Mouse (Mus musculus) spleen, adult 12 weeks (tissue): ENCODE results near the gene Hspg2.

Experiments
- DNase-seq: peaks from one replicate; pipeline ENCODE4 v3.0.0; 2022; ENCODE audit warnings: low spot score

The Hspg2 gene

DNA sequence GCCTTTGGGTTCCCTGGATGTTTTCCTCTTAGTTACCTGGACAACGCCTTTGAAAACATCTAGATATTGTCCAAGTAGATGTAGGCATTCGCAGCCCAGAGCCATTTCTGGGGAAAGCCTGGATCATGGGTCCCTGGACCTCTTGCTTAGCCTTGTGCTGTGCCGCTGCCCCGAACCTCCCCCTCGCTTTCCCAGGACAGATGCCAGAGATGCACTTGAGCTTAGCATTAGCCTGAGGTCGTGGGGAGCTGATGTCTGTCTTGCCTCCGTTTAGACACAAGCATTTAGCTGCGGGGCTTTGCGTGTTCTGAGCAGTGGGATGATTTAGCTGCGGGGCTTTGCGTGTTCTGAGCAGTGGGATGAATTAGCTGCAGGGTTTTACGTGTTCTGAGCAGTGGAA lies 31.6 kb downstream of the Hspg2 start:
- no peak for DNase-seq

DNA sequence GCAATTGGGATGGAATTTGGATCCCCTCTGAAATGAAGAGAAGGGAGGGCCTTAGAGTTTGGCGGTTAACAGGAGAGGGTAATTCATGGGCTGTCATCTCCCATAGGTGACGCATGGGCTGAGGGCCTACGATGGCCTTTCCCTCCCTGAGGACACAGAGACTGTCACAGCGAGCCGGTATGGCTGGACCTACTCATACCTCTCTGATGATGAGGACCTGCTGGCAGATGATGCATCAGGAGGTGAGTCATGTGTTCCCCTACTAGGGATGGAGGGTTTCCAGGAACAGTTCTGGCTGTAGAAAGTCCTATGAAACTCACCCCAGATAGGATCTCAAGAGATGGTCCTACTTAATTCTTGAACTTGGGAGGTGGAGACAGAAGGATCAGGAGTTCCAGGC lies 32.4 kb downstream of the Hspg2 start:
- no peak for DNase-seq

GRCm38 (mm10) chr4:137502183-137502582 lies 33.6 kb downstream of the Hspg2 start:
- no peak for DNase-seq

DNA sequence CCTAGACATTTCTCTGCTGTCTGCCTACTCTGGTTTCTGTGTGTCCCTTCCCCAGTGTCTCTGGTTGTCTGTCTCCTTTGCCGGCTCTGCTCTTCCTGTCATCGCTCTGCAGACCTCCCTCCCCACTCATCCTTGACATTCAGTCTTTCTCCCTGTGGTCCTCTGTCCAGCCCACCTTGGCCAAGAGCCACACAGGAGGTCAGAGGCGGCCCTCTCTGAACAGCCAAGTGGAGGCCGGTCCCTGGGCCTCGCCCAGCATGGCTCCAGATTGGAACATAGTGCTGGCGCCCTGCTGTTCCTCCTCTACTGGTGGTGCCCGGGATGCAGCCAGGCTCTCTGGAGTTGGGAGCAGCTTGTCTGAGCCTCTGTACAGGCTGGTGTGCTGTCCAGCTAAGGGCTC lies 34.2 kb downstream of the Hspg2 start:
- no peak for DNase-seq

DNA sequence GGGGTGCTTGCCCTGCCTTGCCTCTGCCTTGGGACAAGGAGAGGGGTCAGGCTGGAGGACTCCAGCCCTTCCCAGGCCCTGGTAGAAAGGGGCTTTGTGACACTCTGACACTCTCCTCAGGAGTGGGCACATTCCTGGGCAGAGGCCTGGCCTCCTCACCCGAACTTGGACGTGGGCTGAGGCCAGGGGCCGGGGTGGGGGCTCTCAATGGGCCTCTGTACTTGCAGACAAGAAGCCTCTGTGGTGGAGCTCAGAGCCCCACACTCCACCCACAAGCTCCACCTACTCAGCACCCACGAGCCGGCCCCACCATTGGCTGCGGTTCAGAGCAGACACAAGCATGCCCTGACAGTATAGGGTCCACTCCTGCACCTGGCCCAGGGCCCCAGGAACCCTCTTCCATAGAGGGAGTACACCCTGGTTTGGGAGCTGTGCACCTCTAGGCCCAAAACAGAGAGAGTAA lies 35.0 kb downstream of the Hspg2 start:
- no peak for DNase-seq

- no peak for DNase-seq
These were observed 38.1 kb downstream of the Hspg2 start for GRCm38 (mm10) chr4:137506629-137507028.

DNA sequence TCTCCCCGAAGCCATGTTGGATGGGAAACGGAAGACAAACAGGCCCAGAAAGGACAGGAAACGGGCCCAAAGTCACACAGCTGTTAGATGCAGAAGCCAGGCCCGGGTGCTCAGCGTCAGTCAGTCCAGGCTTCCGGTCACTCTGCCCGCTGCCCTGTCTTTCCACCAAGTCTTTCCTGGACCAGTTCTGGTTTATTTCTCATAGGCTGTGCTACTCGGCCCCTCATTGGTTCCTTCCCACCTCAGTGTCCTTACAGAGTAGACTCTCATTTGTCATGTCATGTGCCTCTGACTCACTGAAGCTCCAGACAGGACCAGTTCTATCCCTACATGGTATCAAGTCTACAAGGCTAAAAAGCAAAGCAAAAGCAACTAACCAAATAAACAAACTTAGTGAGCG lies 41.0 kb downstream of the Hspg2 start:
- DNase-seq, result no peak

DNA sequence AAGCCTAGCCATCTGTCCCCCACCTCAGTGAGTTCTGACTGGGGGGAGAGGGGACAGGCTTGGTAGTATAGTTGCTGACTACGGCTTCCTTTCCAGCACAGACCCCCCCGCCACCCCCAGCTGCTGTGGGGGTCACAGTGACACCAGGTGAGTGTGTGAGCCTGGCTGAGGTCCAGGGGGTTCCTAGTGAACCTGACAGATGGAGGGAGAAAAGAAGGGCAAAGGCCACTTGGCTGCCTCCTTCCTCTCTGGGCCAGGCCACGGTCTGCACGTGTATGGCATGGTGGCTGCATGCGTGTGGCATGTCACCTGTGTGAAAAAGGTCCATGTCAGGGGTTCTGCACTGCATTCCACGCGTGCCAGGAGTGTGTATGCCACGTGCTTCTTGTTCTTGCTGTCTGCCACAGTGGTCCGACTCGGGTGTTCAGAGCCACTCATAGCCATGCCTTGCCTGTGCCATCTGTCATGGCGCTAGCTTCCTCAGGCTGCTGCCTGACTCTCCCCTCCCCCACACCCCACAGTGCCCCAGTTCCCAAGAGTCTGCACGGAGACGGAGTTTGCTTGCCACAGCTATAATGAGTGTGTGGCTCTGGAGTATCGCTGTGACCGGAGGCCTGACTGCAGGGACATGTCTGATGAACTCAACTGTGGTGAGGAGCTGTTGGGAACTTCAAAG lies 41.6 kb downstream of the Hspg2 start:
- DNase-seq, result no peak

DNA sequence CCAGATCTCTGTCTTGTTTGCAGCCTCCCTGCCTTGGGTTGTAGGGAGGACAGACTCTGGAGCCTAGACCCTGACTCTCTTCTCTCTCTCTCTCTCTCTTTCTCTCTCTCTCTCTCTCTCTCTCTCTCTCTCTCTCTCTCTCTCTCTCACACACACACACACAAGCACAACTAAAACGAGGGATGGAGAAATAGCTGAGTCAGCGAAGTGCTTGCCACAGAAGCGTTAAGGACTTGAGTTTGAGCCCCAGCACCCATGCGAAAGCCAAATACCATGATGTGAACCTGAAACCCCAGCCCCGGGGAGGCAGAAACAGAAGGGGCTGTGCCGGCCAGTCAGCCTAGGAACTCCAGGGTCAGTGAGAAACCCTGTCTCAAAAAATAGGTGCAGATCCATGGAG lies 44.3 kb downstream of the Hspg2 start:
- DNase-seq, result no peak

DNA sequence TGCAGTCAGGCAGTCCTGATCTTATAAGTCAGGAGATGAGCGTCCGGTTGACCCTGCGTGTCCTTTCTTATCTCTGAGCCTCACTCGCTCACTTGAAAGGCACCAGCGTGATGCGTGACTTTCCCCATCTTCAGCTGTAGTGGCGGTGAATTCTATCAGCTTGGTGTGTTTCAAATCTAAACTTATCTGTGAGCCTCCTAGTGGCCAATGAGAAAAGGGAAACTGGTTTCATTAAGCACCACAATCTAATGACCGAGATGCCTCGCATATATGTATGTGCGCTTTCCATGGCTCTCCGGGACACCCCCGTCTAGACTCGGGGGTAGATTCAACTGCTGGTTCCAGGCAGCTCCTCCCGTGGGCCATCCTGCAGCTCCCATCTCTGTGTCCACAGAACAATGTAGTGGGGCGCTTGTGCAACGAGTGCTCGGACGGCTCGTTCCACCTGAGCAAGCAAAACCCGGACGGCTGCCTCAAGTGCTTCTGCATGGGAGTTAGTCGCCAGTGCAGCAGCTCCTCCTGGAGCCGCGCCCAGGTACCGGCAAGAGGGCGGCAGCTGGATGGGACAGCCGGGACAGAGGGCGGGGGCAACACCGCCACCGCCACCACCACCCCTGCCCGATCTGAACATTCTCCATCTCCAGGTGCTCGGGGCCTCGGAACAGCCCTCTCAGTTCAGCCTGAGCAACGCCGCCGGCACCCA lies 49.6 kb downstream of the Hspg2 start:
- no peak for DNase-seq

DNA sequence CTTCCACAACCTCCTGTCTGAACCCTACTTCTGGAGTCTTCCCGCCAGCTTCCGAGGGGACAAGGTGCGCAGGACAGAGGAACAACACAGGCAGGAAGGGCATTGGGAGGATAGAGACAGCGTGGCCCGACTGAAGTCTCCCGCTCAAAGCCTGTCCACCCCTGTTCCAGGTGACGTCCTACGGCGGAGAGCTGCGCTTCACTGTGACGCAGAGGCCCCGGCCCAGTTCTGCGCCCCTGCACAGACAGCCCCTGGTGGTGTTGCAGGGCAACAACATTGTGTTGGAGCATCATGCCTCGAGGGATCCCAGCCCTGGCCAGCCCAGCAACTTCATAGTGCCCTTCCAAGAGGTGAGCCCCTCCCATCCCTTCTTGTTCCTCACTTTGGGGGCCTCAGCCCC lies 50.2 kb downstream of the Hspg2 start:
- no peak for DNase-seq

GRCm38 (mm10) chr4:137520346-137520745 lies 51.8 kb downstream of the Hspg2 start:
- no peak for DNase-seq

DNA sequence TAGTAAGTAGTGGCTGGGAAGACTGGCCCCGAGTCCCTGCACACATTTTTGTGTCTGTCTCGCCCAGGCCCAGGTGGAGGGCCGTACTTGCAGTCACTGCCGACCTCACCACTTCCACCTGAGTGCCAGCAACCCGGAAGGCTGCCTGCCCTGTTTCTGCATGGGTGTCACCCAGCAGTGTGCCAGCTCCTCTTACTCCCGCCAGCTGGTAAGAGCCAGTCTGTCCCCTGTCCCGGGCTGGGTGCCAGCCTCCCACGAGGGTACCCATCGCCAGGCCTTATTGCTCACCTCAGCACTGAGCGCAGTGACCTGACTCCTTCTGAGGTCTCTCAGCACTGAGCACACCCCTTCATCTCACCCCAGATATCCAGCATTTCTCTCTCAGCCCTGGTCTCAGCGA lies 53.4 kb downstream of the Hspg2 start:
- no peak for DNase-seq

GRCm38 (mm10) chr4:137525426-137525825 lies 56.9 kb downstream of the Hspg2 start:
- DNase-seq, result no peak

GRCm38 (mm10) chr4:137527368-137527767 lies 58.8 kb downstream of the Hspg2 start:
- DNase-seq, result no peak

DNA sequence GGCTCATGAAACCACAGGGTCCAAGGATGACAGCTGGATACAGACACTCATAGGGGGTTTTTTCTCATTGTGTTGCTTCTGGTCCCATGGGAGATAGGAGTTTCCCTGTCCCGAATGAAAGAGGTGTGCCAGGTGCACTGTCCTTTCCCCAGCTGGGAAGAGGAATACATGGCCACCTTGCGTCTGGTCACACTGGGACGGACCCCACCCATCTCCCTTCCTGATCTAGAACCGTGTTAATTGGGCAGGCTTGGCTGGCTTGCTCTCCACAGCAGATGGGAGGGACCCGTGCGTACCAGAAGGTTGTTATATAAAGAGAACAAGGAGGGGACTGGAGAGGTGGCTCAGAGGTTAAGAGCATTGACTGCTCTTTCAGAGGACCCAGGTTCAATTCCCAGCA lies 59.3 kb downstream of the Hspg2 start:
- DNase-seq, result no peak

DNA sequence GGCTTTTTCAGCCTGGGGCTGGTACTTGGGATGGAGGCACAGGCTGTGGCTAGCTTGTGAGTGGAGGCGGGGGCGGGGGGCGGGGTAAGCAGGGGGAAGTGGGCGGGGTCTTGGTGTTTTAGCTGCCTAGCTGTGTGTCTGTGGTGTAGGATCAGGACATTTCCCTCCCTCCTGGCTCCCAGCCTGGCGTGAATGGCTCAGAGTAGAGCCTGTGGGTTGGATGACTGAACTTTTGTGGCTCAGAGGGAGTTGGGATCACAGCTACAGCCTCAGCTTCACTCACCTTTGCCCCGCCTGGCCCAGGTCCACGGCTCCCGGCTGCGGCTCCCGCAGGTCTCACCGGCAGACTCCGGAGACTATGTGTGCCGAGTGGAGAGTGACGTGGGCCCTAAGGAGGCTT lies 71.8 kb downstream of the Hspg2 start:
- DNase-seq, result no peak

GRCm38 (mm10) chr4:137542968-137543367 lies 74.4 kb downstream of the Hspg2 start:
- no peak for DNase-seq

GRCm38 (mm10) chr4:137545568-137545967 lies 77.0 kb downstream of the Hspg2 start:
- DNase-seq, result no peak

- no peak for DNase-seq
These were observed 77.5 kb downstream of the Hspg2 start for GRCm38 (mm10) chr4:137546003-137546525.

DNA sequence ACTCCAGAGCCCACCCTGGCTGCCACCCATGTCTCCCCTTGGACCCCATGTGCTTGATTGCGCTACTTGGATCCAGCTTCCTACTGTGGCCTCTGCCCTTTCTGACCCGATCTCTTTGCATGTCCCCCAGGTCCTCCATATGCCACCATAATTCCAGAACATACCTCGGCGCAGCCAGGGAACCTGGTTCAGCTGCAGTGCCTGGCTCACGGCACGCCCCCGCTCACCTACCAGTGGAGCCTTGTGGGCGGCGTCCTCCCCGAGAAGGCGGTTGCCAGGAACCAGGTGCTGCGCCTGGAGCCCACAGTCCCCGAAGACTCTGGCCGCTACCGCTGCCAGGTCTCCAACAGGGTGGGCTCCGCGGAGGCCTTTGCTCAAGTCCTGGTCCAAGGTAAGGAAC lies 84.9 kb downstream of the Hspg2 start:
- no peak for DNase-seq

- no peak for DNase-seq
These were observed 88.2 kb downstream of the Hspg2 start for GRCm38 (mm10) chr4:137556673-137557210.

DNA sequence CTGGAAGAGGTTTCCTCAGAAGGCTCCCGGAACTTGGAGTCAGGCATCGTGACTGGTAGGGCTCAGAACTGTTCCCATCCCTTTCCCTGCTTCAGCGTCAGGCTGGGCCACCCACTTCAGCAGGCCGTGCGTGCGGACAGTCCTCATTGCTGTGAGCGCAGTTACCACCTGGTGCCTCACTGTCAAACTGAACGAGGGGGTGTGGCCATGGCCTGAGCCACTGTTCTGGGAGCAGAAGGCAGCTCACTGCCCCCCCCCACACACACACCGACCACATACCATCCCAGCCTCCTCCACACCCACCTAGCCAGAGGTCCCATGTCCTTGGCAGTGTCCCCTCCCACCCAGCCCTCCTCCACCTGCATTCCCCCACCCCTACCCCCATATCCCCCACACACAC lies 101.3 kb downstream of the Hspg2 start:
- DNase-seq, result no peak
